Mouse (Mus musculus): ENCODE results near the gene Itga9. TPM values are rescaled to one million over a fixed set of nuclear protein-coding genes. Genes with fewer than 3 reads are reported as not detected.
A peak's percentile ranks its signal among the peaks of the same experiment; 100 is the strongest.

Itga9 gene
- polyA plus RNA-seq, 1 experiment = 1.6 TPM

GRCm38 (mm10) chr9:118875705-118876104 lies 269.2 kb downstream of the Itga9 start:
- Histone ChIP-seq H3K27ac (ENCODE audit: insufficient read depth, low read length) (no peak overlapping the region), H3K4me1 (ENCODE audit: control insufficient read depth, insufficient read depth, low read length) (no peaks in the 10 kb centered on the region; the same call in 1 of the 2 replicates), H3K27me3 (ENCODE audit: control insufficient read depth, insufficient read depth, low read length) (no peaks in the 10 kb centered on the region), H3K4me3 (replicated peaks; ENCODE audit: insufficient read depth, low read depth, low read length) (no peak overlapping the region)
- 77% methylated on average over 4 of the region's 4 CpGs for WGBS
- no peak for DNase-seq
- TF ChIP-seq POLR2A (IDR thresholded peaks at IDR 0.05; ENCODE audit: borderline replicate concordance, insufficient read depth, low read length) (no peak), CTCF (IDR thresholded peaks at IDR 0.05; ENCODE audit: borderline replicate concordance, insufficient read depth, low read depth, low read length) (no peak)

- TF ChIP-seq CTCF (IDR thresholded peaks at IDR 0.05; ENCODE audit: borderline replicate concordance, insufficient read depth, low read depth, low read length) = no peak
- TF ChIP-seq POLR2A (IDR thresholded peaks at IDR 0.05; ENCODE audit: borderline replicate concordance, insufficient read depth, low read length) = no peak
- no peak overlapping the region for H3K27ac ChIP-seq (ENCODE audit: insufficient read depth, low read length)
- H3K27me3 ChIP-seq (ENCODE audit: control insufficient read depth, insufficient read depth, low read length) = no peaks in the 10 kb centered on the region
- no peak overlapping the region for H3K4me3 ChIP-seq (replicated peaks; ENCODE audit: insufficient read depth, low read depth, low read length)
- WGBS = 65% methylated on average over 10 of the region's 10 CpGs
- H3K4me1 ChIP-seq (ENCODE audit: control insufficient read depth, insufficient read depth, low read length) = peaks cover 4% of the 10 kb centered on the region
- no peak for DNase-seq
These were observed 270.4 kb downstream of the Itga9 start for GRCm38 (mm10) chr9:118876902-118877301.

DNA sequence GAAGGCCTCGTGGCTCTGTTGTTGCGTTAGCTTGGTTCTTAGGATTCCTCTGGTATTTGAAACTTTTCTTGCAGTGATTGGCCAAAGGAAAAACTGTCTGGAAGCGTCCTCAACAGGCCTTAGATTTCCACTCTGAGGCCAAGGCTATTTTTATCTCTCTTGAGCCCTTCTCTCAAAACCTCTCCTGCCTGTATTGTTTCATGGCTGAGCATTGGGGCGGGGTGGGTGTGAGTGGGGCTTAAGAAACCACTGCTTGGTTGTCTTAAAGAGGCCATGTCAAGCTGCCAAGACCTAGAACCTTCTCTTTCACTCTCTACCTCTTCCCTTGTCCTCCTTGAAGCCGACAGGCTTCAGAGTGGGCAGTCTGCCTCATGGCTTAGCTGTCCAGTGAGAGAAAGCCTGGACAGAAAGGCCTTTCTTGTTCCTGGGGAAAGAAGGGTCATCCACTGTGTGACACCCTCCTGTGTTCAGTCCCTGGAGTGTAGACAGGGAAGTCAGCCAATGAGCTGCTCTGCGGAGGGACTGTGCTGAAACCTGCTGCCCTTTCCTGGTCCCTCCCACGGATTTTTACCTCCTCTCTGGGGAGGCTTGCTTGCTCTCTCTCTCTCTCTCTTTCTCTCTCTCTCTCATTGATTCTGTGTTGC lies 271.0 kb downstream of the Itga9 start:
- TF ChIP-seq POLR2A (IDR thresholded peaks at IDR 0.05; ENCODE audit: borderline replicate concordance, insufficient read depth, low read length) (no peak), CTCF (IDR thresholded peaks at IDR 0.05; ENCODE audit: borderline replicate concordance, insufficient read depth, low read depth, low read length) (no peak)
- H3K27me3 ChIP-seq (ENCODE audit: control insufficient read depth, insufficient read depth, low read length) = no peaks in the 10 kb centered on the region
- 77% methylated on average over 7 of the region's 7 CpGs for WGBS
- H3K4me3 ChIP-seq (replicated peaks; ENCODE audit: insufficient read depth, low read depth, low read length) = no peak overlapping the region
- H3K4me1 ChIP-seq (ENCODE audit: control insufficient read depth, insufficient read depth, low read length) = peaks cover 4% of the 10 kb centered on the region
- H3K27ac ChIP-seq (ENCODE audit: insufficient read depth, low read length) = no peak overlapping the region
- no peak for DNase-seq

GRCm38 (mm10) chr9:118878596-118878995 lies 272.1 kb downstream of the Itga9 start:
- peaks cover 4% of the 10 kb centered on the region for H3K4me1 ChIP-seq (ENCODE audit: control insufficient read depth, insufficient read depth, low read length)
- DNase-seq = no peak
- H3K27me3 ChIP-seq (ENCODE audit: control insufficient read depth, insufficient read depth, low read length) = no peaks in the 10 kb centered on the region
- TF ChIP-seq POLR2A (IDR thresholded peaks at IDR 0.05; ENCODE audit: borderline replicate concordance, insufficient read depth, low read length) (no peak), CTCF (IDR thresholded peaks at IDR 0.05; ENCODE audit: borderline replicate concordance, insufficient read depth, low read depth, low read length) (no peak)
- H3K27ac ChIP-seq (ENCODE audit: insufficient read depth, low read length) = no peak overlapping the region
- no peak overlapping the region for H3K4me3 ChIP-seq (replicated peaks; ENCODE audit: insufficient read depth, low read depth, low read length)
- WGBS = 81% methylated on average over 11 of the region's 11 CpGs

DNA sequence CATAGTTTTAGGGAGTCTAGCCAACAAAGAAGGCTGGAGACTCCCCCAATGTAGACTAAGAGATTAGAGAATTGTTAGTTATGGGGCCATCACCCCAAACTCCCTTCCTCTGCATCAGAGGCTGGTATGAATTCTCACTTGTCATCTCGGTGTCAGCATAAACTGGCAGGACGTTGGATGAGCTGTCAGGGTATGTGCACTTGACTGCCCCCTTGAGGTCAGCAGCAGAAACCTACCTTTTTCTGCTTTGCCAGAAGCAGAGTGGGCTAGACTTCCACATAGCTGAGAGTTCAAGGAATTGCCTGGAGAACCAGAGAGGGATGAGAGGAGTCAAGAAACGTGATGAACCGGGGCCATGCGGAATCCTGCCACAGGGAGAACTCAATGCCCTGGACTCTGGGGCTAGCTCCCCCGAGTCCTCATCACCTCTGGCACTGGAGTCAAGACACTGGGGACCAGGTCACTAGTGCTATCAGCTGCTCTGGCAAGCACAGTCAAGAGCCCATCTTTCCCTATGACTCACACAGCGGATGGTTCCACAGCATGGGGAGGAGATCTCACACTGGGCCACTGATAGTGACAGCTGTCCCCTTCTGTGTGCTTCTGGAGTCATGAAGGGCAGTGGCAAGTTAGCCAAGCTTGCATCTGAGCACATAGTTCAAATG lies 274.9 kb downstream of the Itga9 start:
- no peaks in the 10 kb centered on the region for H3K27me3 ChIP-seq (ENCODE audit: control insufficient read depth, insufficient read depth, low read length)

DNA sequence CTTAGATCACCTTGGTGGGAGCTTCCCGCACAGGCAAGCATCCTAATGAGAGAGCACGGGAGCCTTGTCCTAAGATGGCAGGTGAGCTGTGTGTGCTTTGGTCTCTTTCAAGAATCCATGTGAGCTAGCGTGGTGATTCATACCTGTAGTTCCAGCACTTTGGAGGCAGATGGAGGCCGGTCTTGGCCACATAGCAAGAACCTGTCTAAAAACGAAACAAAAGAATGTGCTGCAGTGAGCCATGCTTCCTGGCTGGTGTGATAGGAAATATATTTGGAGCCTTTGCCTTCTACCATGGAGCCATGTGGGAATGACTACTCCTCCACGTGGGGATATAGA lies 275.4 kb downstream of the Itga9 start:
- TF ChIP-seq CTCF (IDR thresholded peaks at IDR 0.05; ENCODE audit: borderline replicate concordance, insufficient read depth, low read depth, low read length) = no peak
- no peak for TF ChIP-seq POLR2A (IDR thresholded peaks at IDR 0.05; ENCODE audit: borderline replicate concordance, insufficient read depth, low read length)
- H3K4me1 ChIP-seq (ENCODE audit: control insufficient read depth, insufficient read depth, low read length) = peaks cover 4% of the 10 kb centered on the region
- H3K27ac ChIP-seq (ENCODE audit: insufficient read depth, low read length) = no peak overlapping the region
- no peak overlapping the region for H3K4me3 ChIP-seq (replicated peaks; ENCODE audit: insufficient read depth, low read depth, low read length)
- no peaks in the 10 kb centered on the region for H3K27me3 ChIP-seq (ENCODE audit: control insufficient read depth, insufficient read depth, low read length)
- WGBS = 37% methylated on average over 6 of the region's 6 CpGs
- no peak for DNase-seq

More for the DNA sequence above, 274.9 kb downstream of the Itga9 start:
- peak; percentile 44 to 58 for DNase-seq
- Histone ChIP-seq H3K27ac (ENCODE audit: insufficient read depth, low read length) (no peak overlapping the region), H3K4me3 (replicated peaks; ENCODE audit: insufficient read depth, low read depth, low read length) (no peak overlapping the region), H3K4me1 (ENCODE audit: control insufficient read depth, insufficient read depth, low read length) (peaks cover 4% of the 10 kb centered on the region)
- 54% methylated on average over 7 of the region's 7 CpGs for WGBS
- TF ChIP-seq POLR2A (IDR thresholded peaks at IDR 0.05; ENCODE audit: borderline replicate concordance, insufficient read depth, low read length) (no peak), CTCF (IDR thresholded peaks at IDR 0.05; ENCODE audit: borderline replicate concordance, insufficient read depth, low read depth, low read length) (peak; percentile 25; the same call in 1 of the 2 replicates)

- no peak overlapping the region for H3K27ac ChIP-seq (ENCODE audit: insufficient read depth, low read length)
- TF ChIP-seq POLR2A (IDR thresholded peaks at IDR 0.05; ENCODE audit: borderline replicate concordance, insufficient read depth, low read length) = no peak
- no peak for TF ChIP-seq CTCF (IDR thresholded peaks at IDR 0.05; ENCODE audit: borderline replicate concordance, insufficient read depth, low read depth, low read length)
- no peak overlapping the region for H3K4me3 ChIP-seq (replicated peaks; ENCODE audit: insufficient read depth, low read depth, low read length)
- peaks cover 4% of the 10 kb centered on the region for H3K4me1 ChIP-seq (ENCODE audit: control insufficient read depth, insufficient read depth, low read length)
- no peak for DNase-seq
- H3K27me3 ChIP-seq (ENCODE audit: control insufficient read depth, insufficient read depth, low read length) = no peaks in the 10 kb centered on the region
- 96% methylated on average over 7 of the region's 7 CpGs for WGBS
These were observed 276.7 kb downstream of the Itga9 start for GRCm38 (mm10) chr9:118883150-118883549.

DNA sequence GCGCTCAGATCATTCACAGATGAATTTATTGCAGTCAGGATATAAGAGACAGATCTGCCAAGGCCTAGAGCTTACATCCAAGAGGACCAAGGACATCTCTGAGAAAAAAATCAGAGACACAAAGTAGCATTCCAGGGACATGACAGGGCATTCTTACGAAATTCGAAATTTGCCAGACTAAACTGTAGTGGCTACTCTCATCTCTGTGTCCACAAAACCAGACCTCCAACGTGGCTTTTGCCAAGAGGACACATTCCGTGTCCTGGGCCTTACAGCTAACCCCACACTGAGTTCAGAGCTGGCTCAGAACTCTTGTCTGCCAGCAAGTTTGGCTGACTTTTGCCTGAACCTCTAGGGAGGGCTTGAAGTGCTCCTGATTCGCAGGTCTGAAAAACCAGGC lies 279.3 kb downstream of the Itga9 start:
- TF ChIP-seq POLR2A (IDR thresholded peaks at IDR 0.05; ENCODE audit: borderline replicate concordance, insufficient read depth, low read length) (no peak), CTCF (IDR thresholded peaks at IDR 0.05; ENCODE audit: borderline replicate concordance, insufficient read depth, low read depth, low read length) (no peak)
- H3K27ac ChIP-seq (ENCODE audit: insufficient read depth, low read length) = no peak overlapping the region
- 48% methylated on average over 6 of the region's 6 CpGs for WGBS
- no peak for DNase-seq
- no peaks in the 10 kb centered on the region for H3K27me3 ChIP-seq (ENCODE audit: control insufficient read depth, insufficient read depth, low read length)
- H3K4me1 ChIP-seq (ENCODE audit: control insufficient read depth, insufficient read depth, low read length) = peaks cover 9% of the 10 kb centered on the region
- no peak overlapping the region for H3K4me3 ChIP-seq (replicated peaks; ENCODE audit: insufficient read depth, low read depth, low read length)
